Mouse (Mus musculus): ENCODE data around the gene Cnpy3. TPM values are rescaled to one million over a fixed set of nuclear protein-coding genes. Genes with fewer than 3 reads are reported as not detected.
"Not testable (repeated sequence)": the region's sequence is repeated elsewhere in the genome, so short reads cannot be mapped to it uniquely, and the experiment has no call there.

Gene Cnpy3
- polyA plus RNA-seq (2016; fragmentation: Nextera tagmentation; extraction: Ambion mirVana): 52.2 and 53.0 TPM in 2 replicates

DNA sequence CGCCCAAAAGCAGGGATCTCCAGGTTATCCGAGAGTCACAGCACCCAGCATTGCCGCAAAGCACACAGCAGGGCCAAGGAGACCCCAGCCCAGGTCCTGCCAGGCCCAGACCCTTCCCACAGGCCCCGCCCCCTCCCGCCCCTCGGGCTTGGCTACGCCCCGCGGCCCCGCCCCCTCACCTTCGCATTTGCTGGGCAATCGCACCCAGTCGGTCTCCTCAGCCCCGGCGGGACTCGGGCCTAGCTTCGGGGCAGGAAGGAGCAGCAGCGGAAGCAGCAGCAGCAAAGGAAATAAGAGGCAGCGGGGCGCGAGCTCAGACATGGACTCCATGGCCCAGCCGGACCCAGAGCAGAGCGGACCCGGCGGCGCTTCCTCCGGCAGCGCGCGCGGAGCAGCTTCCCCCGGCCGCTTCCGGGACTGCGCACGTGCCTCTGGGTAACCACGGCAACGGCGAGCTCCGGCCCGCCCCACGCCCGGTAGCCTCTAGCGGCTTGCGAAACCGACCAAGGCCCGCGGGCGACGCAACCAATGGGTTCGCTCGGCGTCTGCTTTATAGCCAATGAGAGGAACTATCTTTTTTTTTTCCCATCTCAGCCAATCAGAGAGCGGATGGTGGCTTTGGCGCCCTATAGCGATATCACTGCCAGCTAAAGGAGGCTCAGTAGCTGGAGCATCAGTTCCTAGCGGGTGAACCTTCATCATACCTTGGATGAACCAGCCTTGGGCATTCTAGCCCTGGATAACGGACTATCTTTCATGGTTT is at the start of gene Cnpy3:
Gene Cnpy3 (minus strand): TSS at position 421 of the 763 bp plus-strand sequence.
- H3K36me3 ChIP-seq: peaks cover 9% of the 10 kb centered on the region; the same call in 1 of the 2 replicates
- H3K9me3 ChIP-seq (replicated peaks): peaks cover 8% of the 10 kb centered on the region; the same call in 1 of the 2 replicates
- peaks cover 10% of the 10 kb centered on the region for H3K4me1 ChIP-seq (replicated peaks)
- peak; percentile 99 for ATAC-seq (ENCODE audit: insufficient number of reproducible peaks, low FRiP score)
- peak within 1 kb of the TSS; percentile 93 for H3K4me2 ChIP-seq
- under 1% methylated on average over 58 of the region's 58 CpGs for WGBS
- H3K9ac ChIP-seq: peak within 1 kb of the TSS; percentile 85
- H3K27me3 ChIP-seq (replicated peaks): peaks cover 4% of the 10 kb centered on the region; the same call in 1 of the 2 replicates
- H3K27ac ChIP-seq (ENCODE audit: poor library complexity, severe bottlenecking): peak within 1 kb of the TSS; percentile 89
- H3K4me3 ChIP-seq: peak within 1 kb of the TSS; percentile 72

DNA sequence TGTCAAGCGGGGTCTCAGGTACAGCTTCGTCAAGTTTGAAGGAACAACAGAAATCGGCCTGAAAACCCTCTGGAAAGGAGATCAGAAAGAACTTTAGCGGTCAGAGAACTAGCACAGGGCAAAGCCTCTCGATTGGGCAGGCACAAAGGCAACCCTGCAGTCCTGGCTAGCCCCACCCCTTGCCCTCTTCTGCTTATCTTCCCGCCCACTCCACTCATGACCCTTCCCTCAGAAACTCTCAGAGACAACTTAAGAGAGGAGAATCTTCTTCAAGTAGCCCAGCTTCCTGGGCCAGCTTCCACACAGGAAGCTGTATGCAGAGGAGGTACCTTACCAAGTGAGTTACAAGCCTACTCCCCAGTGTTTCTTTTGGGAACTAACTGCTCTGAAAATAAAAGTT is 49.7 kb upstream of the Cnpy3 start:
- Histone ChIP-seq H3K4me1 (replicated peaks) (no peaks in the 10 kb centered on the region), H3K9me3 (replicated peaks) (no peaks in the 10 kb centered on the region), H3K4me2 (no peak overlapping the region), H3K4me3 (no peak overlapping the region), H3K27ac (ENCODE audit: poor library complexity, severe bottlenecking) (no peak overlapping the region), H3K9ac (no peak overlapping the region), H3K27me3 (replicated peaks) (no peaks in the 10 kb centered on the region), H3K36me3 (peaks cover 61% of the 10 kb centered on the region)
- 78% methylated on average over 6 of the region's 6 CpGs for WGBS
- ATAC-seq (ENCODE audit: insufficient number of reproducible peaks, low FRiP score): no peak

DNA sequence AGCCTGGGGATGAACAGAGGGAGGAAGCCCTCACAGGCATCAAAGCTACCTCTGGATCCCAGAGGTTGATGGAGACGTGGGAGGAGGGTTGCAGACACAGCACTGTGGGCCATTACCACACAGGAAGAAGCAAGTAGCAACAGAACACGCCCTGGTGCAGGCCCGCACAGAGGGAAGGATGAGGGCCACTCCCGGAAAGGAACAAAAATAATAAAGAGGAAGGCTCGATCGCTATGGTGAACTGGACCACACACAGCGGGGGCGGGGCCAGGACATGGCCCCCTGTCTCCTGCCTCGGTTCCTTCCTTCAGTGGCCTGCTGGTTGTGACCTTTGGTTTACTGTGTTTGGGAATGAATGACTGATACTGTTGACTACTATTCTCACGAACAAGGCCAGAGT is 47.7 kb upstream of the Cnpy3 start:
- Histone ChIP-seq H3K9ac (no peak overlapping the region), H3K27me3 (replicated peaks) (no peaks in the 10 kb centered on the region), H3K4me2 (no peak overlapping the region), H3K9me3 (replicated peaks) (no peaks in the 10 kb centered on the region), H3K36me3 (peaks cover 41% of the 10 kb centered on the region), H3K4me1 (replicated peaks) (peaks cover 7% of the 10 kb centered on the region), H3K4me3 (no peak overlapping the region), H3K27ac (ENCODE audit: poor library complexity, severe bottlenecking) (no peak overlapping the region)
- 79% methylated on average over 10 of the region's 10 CpGs for WGBS
- no peak for ATAC-seq (ENCODE audit: insufficient number of reproducible peaks, low FRiP score)

DNA sequence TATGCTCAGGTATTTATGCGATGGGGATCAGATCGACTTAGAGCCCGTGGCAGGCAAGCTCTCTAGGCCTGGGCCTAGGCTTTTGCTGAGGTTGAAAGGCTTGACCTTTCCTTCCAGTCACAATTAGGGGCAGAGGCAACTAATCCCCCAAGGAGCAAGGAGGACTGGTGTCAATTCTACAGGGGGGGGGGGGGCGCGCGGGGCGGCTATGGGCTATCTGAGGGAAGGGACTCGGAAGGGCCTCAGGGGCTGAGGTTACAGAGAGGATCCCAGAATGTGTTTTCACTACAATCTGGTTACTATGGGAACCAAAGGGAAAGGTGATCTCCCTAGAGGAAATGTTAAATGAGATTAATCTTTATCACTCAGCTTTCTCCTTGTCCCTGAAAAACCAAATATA is 45.4 kb upstream of the Cnpy3 start:
- H3K4me1 ChIP-seq (replicated peaks): peaks cover 7% of the 10 kb centered on the region
- no peak overlapping the region for H3K4me2 ChIP-seq
- H3K4me3 ChIP-seq: no peak overlapping the region
- H3K27ac ChIP-seq (ENCODE audit: poor library complexity, severe bottlenecking): no peak overlapping the region
- H3K9ac ChIP-seq: no peak overlapping the region
- WGBS: 37% methylated on average over 8 of the region's 8 CpGs
- no peaks in the 10 kb centered on the region for H3K27me3 ChIP-seq (replicated peaks)
- no peak for ATAC-seq (ENCODE audit: insufficient number of reproducible peaks, low FRiP score)
- H3K36me3 ChIP-seq: peaks cover 35% of the 10 kb centered on the region
- H3K9me3 ChIP-seq (replicated peaks): 0 out of 2 replicates have a peak, but pooled peaks cover 3% of the 10 kb centered on the region

DNA sequence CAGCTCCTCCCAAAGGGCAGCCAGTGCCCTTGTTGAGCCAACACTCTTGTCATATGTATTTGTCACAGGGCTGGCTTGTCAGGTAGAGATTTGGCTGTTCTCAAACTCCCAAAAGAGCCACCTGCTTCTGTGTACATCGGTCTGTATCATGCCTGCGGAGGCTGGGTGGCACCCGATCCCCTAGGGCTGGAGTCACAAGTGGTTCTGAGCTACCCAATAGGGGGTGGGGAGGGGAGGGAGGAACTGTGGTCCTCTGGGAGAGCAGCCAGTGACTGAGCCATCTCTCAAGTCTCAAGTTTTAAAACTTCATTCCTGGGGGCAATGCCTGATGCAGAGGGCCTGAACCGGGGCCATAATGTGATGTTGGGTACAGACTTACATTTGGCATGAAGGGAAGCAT is 44.7 kb upstream of the Cnpy3 start:
- Histone ChIP-seq H3K27me3 (replicated peaks) (no peaks in the 10 kb centered on the region), H3K9me3 (replicated peaks) (0 out of 2 replicates have a peak, but pooled peaks cover 4% of the 10 kb centered on the region), H3K36me3 (peaks cover 29% of the 10 kb centered on the region), H3K27ac (ENCODE audit: poor library complexity, severe bottlenecking) (no peak overlapping the region), H3K4me3 (no peak overlapping the region), H3K9ac (no peak overlapping the region), H3K4me1 (replicated peaks) (peaks cover 7% of the 10 kb centered on the region), H3K4me2 (no peak overlapping the region)
- 88% methylated on average over 4 of the region's 4 CpGs for WGBS
- no peak for ATAC-seq (ENCODE audit: insufficient number of reproducible peaks, low FRiP score)

DNA sequence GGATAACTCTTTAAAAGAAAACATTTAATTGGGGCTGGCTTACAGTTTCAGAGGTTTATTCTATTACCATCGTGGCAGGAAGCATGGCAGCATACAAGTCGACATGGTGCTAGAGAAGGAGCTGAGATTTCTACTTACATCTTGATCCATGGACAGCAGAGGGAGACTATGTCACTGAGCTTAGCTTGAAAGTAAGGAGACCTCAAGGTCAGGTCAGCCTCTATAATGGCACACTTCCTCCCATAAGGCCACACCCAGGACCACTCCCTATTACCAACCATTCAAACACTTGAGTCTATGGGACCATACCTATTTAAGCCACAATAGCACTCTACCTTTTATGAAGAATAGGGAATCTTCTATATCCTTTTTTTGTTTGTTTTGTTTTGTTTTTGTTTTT is 40.9 kb upstream of the Cnpy3 start:
- no peak for ATAC-seq (ENCODE audit: insufficient number of reproducible peaks, low FRiP score)
- WGBS: 76% methylated on average over 2 of the region's 2 CpGs
- Histone ChIP-seq H3K4me1 (replicated peaks) (peaks cover 7% of the 10 kb centered on the region), H3K27ac (ENCODE audit: poor library complexity, severe bottlenecking) (no peak overlapping the region), H3K4me2 (no peak overlapping the region), H3K27me3 (replicated peaks) (no peaks in the 10 kb centered on the region), H3K9me3 (replicated peaks) (0 out of 2 replicates have a peak, but pooled peaks cover 4% of the 10 kb centered on the region), H3K36me3 (no peaks in the 10 kb centered on the region), H3K9ac (no peak overlapping the region), H3K4me3 (no peak overlapping the region)

DNA sequence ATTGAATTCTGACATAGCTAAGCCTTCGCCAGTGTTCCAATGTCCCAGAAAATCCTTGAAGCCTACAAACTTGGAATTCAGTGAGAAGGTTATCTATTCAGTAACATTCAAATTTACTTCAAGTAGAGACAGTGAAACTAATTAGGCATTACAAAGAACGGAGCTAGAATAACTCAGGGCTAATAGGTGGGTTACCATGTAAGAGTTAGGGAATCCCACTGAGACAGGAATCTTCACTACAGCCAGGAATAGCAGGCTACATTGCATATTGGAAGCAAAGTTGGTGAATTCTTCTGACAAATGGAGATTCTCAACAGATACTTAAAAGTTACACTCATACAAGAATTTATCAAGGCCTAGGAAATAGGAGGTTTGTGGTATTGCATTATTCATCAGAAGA is 36.0 kb upstream of the Cnpy3 start:
- H3K27me3 ChIP-seq (replicated peaks); H3K4me1 ChIP-seq (replicated peaks); H3K4me3 ChIP-seq; H3K27ac ChIP-seq (ENCODE audit: poor library complexity, severe bottlenecking); H3K9me3 ChIP-seq (replicated peaks); H3K9ac ChIP-seq; H3K4me2 ChIP-seq; ATAC-seq (ENCODE audit: insufficient number of reproducible peaks, low FRiP score); H3K36me3 ChIP-seq: not testable (repeated sequence)
- WGBS: 60% methylated on average over 2 of the region's 2 CpGs

DNA sequence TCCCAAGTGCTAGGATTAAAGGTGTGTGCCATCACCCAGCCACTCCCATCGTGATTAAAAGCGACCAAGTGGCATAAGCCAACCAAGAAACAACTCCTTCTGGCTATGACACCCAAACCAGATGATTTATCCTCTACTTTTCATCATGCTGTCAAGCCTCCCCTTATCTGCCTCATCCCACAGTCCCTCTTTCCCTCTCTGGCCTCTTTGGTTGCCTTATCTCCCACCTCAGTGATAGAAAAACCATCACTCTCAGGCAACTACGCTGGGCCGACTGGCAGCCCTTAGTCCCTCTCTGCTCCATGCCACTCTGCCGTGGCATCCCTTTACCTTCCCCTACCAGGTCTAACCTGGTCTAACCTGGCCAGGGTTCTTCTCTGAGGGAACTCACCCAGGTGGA is 34.9 kb upstream of the Cnpy3 start:
- no peaks in the 10 kb centered on the region for H3K9me3 ChIP-seq (replicated peaks)
- H3K27me3 ChIP-seq (replicated peaks): no peaks in the 10 kb centered on the region
- H3K4me3 ChIP-seq: no peak overlapping the region
- no peak for ATAC-seq (ENCODE audit: insufficient number of reproducible peaks, low FRiP score)
- no peaks in the 10 kb centered on the region for H3K36me3 ChIP-seq
- no peak overlapping the region for H3K27ac ChIP-seq (ENCODE audit: poor library complexity, severe bottlenecking)
- no peaks in the 10 kb centered on the region for H3K4me1 ChIP-seq (replicated peaks)
- H3K9ac ChIP-seq: no peak overlapping the region
- no peak overlapping the region for H3K4me2 ChIP-seq
- 67% methylated on average over 5 of the region's 5 CpGs for WGBS

DNA sequence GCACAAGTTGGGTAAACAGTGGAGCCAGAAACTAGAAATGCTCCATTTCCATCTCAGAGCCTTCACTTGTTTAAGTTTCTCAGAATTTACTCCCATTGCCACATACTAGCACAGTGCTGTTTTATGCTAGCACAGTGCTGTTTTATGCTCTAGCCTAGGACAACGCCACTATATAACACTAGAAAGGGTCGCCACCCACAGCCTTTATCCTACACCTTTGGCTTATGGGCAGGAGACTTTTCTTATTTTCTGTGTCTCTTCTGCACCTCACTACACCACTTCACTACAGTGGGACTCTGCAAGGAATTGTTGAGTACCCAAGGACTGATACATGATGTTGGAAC is 31.2 kb upstream of the Cnpy3 start:
- peak overlapping the region; percentile 78 for H3K4me3 ChIP-seq
- WGBS: 78% methylated on average over 2 of the region's 2 CpGs
- H3K9me3 ChIP-seq (replicated peaks): no peaks in the 10 kb centered on the region
- peaks cover 11% of the 10 kb centered on the region for H3K4me1 ChIP-seq (replicated peaks)
- H3K4me2 ChIP-seq: peak overlapping the region; percentile 80
- peaks cover 26% of the 10 kb centered on the region for H3K36me3 ChIP-seq
- no peak overlapping the region for H3K27ac ChIP-seq (ENCODE audit: poor library complexity, severe bottlenecking)
- no peaks in the 10 kb centered on the region for H3K27me3 ChIP-seq (replicated peaks)
- no peak for ATAC-seq (ENCODE audit: insufficient number of reproducible peaks, low FRiP score)
- H3K9ac ChIP-seq: no peak overlapping the region

DNA sequence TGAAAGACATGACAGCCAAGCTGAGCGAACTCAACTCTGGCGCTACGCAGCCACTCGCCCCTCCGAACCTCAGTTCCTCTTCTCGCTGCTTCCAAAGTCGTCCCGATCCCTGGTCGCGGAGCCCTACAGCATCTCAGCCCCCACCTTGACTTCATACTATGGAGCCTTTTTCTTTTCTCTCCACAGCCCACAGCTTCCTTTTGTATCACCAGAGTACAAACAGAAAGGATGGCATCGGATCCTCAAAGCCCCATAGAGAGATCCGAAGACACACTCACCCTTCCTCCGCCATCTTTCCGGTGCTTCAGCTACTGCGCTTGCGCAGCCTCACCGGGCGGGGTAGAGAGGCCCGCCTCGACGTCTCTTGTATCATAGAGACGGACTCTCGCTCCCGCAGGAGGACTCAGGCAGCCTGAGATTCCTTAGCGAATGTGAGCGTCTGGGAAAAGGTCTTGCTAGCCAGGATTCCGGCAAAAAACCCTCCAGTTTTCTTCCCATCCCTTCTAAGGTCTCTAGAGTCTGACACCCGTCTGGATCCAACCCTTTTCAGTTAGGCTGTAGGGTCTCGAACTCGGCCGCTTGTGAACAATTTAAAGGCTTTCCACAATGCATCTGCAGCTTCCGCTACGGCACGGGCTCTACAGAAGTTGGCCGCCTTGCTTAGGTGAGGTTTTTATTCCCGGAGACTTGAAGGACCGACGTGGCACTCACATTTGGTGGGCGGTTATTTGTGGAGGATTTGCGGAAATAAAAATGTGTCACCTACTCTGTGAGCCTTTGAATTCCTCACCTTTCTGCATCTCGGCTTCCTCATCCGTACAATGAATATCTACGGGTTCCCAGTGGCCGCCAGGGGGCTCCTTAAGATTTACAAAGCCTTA is 30.6 kb upstream of the Cnpy3 start, which contains the start of gene Rpl7l1:
Gene Rpl7l1 (minus strand): TSS at position 332 of the 881 bp plus-strand sequence.
- H3K9me3 ChIP-seq (replicated peaks): no peaks in the 10 kb centered on the region
- H3K36me3 ChIP-seq: peaks cover 32% of the 10 kb centered on the region
- peak within 1 kb of the TSS; percentile 87 for H3K9ac ChIP-seq
- no peaks in the 10 kb centered on the region for H3K27me3 ChIP-seq (replicated peaks)
- peak within 1 kb of the TSS; percentile 82 for H3K27ac ChIP-seq (ENCODE audit: poor library complexity, severe bottlenecking)
- under 1% methylated on average over 44 of the region's 44 CpGs for WGBS
- ATAC-seq (ENCODE audit: insufficient number of reproducible peaks, low FRiP score): peak; percentile 95; the same call in 1 of the 2 replicates
- H3K4me2 ChIP-seq: peak within 1 kb of the TSS; percentile 80
- H3K4me3 ChIP-seq: peak within 1 kb of the TSS; percentile 78
- H3K4me1 ChIP-seq (replicated peaks): peaks cover 11% of the 10 kb centered on the region

DNA sequence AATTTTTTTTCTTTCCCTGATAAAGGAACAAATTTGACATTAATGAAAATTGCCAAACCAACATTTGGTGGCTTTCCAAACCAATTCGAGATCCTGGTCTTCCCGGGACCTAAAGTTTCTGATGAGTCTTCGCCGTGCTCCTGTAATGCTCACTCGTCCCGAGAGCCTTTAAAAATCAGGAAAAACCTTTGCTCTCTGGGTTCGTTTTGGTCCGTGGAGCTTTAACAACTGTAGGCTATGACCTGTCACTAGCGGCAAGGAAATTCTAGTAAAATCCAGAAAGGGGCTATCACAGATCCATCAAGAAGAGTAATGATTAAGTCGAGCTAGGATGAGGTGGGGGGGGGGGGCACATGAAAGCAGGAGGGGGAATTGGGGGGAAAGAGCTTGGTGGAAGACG is 29.9 kb upstream of the Cnpy3 start:
- Histone ChIP-seq H3K27me3 (replicated peaks) (no peaks in the 10 kb centered on the region), H3K9me3 (replicated peaks) (no peaks in the 10 kb centered on the region), H3K9ac (peak overlapping the region; percentile 87), H3K4me2 (peak overlapping the region; percentile 80), H3K36me3 (peaks cover 39% of the 10 kb centered on the region), H3K4me3 (peak overlapping the region; percentile 78), H3K27ac (ENCODE audit: poor library complexity, severe bottlenecking) (peak overlapping the region; percentile 82), H3K4me1 (replicated peaks) (peaks cover 11% of the 10 kb centered on the region)
- 0 out of 2 replicates have a peak, but pooled peaks have one; percentile 16 for ATAC-seq (ENCODE audit: insufficient number of reproducible peaks, low FRiP score)
- 3% methylated on average over 11 of the region's 11 CpGs for WGBS
